Mouse (Mus musculus): ENCODE measurements at regions not wholly inside any gene's neighbourhood (a gene's known extent, or its start where the extent isn't known, plus 50 kb on each side); places are given as distances from the start of the nearest gene placed in this dataset.

DNA sequence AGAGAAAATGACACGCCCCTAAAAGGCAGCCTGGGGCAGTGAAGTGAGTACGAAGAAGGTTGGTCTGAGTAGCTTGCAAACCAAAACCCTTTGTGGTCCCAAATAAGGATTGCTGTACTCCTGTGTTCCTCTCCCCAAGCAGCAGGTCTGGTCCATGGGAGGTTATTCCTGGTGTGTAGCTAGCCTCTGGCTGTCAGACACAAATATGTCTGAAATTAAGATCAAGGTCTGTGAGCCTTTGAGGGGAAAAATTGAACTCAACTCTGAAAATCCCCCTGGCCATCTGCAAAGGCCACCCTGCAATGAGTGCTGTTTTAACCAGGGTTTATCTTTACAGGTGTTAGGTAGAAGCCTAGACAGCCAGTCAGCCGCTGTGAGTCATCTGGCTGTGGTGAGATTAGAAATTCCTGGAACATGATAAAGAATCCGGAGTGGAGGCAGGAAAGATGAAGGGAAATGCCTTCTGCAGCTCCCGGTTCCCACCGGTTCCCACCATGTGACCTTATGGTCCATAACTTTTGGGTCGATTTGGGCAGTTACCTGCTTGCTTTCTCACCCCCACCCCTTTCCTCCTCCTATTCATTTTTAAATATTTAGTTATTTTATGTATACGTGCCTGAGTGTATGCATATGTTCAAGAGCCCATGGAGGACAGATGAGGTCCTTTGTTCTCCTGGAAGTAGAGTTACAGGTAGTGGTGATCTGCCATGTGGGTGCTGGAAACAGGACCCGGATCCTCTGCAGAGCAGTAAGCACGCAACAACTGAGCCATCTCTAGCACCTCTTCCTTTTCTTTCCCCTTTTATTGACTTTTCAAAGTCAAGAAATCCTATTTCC lies 155.6 kb upstream of the Dmrta1 start:
- Histone ChIP-seq H3K4me2 (ENCODE audit: low read length) (peak overlapping the region; percentile 62), H3K9ac (ENCODE audit: low read depth, low read length) (no peak overlapping the region), H3K4me1 (replicated peaks; ENCODE audit: insufficient read depth, low read length) (no peaks in the 10 kb centered on the region), H3K27ac (no peak overlapping the region), H3K36me3 (ENCODE audit: insufficient read depth, low read length) (no peaks in the 10 kb centered on the region), H3K4me3 (replicated peaks; ENCODE audit: low read depth, low read length) (peak overlapping the region; percentile 35; the same call in 1 of the 2 replicates), H3K9me3 (replicated peaks; ENCODE audit: low read length) (no peaks in the 10 kb centered on the region), H3K27me3 (ENCODE audit: insufficient read depth, low read length) (peaks cover 8% of the 10 kb centered on the region; the same call in 1 of the 2 replicates)
- ATAC-seq (replicated peaks; ENCODE audit: low FRiP score, low read depth), result no peak
- TF ChIP-seq CTCF (IDR thresholded peaks at IDR 0.05; ENCODE audit: low read depth), result no peak
- no peak for DNase-seq (ENCODE audit: low spot score)
- 9% methylated on average over 10 of the region's 10 CpGs for WGBS

DNA sequence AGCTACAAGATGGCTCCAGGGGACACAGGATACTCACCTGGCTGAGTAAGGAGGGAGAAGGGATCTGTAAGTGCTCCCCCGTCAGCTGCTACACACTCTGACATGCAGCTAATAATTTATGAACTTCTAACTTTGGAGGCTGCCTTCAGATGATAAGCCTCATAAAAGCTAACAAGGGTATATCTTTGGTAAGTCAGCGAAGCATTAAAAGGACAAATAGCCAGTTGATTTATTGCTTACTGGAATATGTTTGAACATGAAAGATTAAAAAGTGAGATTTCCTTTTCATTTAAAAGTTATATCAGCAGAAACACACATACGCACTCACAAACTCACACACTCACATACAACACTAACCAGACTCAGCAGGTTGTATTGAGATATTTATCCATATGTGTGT lies 161.2 kb upstream of the Dmrta1 start:
- Histone ChIP-seq H3K9me3 (replicated peaks; ENCODE audit: low read length) (no peaks in the 10 kb centered on the region), H3K36me3 (ENCODE audit: insufficient read depth, low read length) (no peaks in the 10 kb centered on the region), H3K4me3 (replicated peaks; ENCODE audit: low read depth, low read length) (no peak overlapping the region), H3K4me1 (replicated peaks; ENCODE audit: insufficient read depth, low read length) (no peaks in the 10 kb centered on the region), H3K9ac (ENCODE audit: low read depth, low read length) (no peak overlapping the region), H3K27me3 (ENCODE audit: insufficient read depth, low read length) (no peaks in the 10 kb centered on the region), H3K27ac (no peak overlapping the region), H3K4me2 (ENCODE audit: low read length) (no peak overlapping the region)
- 46% methylated on average over 3 of the region's 3 CpGs for WGBS
- ATAC-seq (replicated peaks; ENCODE audit: low FRiP score, low read depth) (no peak), DNase-seq (ENCODE audit: low spot score) (no peak)
- TF ChIP-seq CTCF (IDR thresholded peaks at IDR 0.05; ENCODE audit: low read depth), result no peak

DNA sequence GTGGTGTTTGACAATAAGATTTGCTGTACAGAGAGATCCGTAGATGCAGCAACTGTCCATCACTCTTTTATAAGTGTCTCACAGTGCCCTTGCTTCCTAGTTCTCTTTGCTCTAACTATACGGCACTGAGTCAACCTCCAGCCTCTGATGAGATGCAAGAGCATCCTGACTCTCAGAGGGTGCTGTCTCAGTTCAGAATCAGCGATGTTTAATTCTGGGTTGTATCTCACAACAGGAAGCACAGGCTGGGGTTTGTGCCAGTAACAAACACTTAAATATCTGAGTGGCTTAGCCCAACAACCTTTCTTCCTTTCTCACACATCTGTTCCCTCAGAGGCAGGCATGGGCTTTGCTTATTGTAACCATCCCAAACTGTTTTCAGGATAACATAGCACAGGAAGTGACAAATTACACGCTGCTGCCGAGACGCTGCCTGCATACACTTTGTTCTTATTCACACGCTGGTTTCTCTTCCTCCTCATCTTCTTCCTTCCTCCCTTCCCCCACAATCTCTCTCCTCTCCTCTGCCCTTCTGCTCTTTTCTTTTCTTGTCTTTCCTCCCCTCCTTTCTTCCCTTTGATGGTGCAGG lies 163.3 kb upstream of the Dmrta1 start:
- TF ChIP-seq CTCF (IDR thresholded peaks at IDR 0.05; ENCODE audit: low read depth), result no peak
- no peaks in the 10 kb centered on the region for H3K4me1 ChIP-seq (replicated peaks; ENCODE audit: insufficient read depth, low read length)
- H3K4me3 ChIP-seq (replicated peaks; ENCODE audit: low read depth, low read length), result no peak overlapping the region
- no peaks in the 10 kb centered on the region for H3K27me3 ChIP-seq (ENCODE audit: insufficient read depth, low read length)
- H3K27ac ChIP-seq, result no peak overlapping the region
- H3K36me3 ChIP-seq (ENCODE audit: insufficient read depth, low read length), result no peaks in the 10 kb centered on the region
- no peaks in the 10 kb centered on the region for H3K9me3 ChIP-seq (replicated peaks; ENCODE audit: low read length)
- no peak overlapping the region for H3K9ac ChIP-seq (ENCODE audit: low read depth, low read length)
- no peak for ATAC-seq (replicated peaks; ENCODE audit: low FRiP score, low read depth)
- H3K4me2 ChIP-seq (ENCODE audit: low read length), result no peak overlapping the region
- DNase-seq (ENCODE audit: low spot score), result no peak
- WGBS, result 31% methylated on average over 7 of the region's 7 CpGs

DNA sequence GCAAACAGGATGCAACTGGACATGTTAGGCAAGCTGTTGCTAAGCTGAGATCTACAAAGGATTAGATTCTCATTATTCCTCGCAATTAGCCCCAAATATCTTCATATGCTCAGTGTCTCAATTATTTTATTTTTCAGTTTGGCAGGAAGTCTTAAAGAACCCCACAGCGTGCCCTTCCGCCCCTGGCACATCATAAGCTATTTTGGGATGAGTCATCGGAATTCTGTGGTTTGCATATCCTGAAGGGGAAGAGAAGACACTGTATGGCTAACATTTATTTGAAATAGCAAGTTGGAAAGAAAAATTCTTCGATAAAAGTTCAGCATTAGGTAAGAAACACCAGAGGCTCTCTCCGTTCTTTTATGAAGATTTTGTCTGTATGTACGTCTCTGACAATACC lies 164.3 kb upstream of the Dmrta1 start:
- no peaks in the 10 kb centered on the region for H3K4me1 ChIP-seq (replicated peaks; ENCODE audit: insufficient read depth, low read length)
- ATAC-seq (replicated peaks; ENCODE audit: low FRiP score, low read depth) (no peak), DNase-seq (ENCODE audit: low spot score) (no peak)
- no peak overlapping the region for H3K27ac ChIP-seq
- WGBS, result 87% methylated on average over 7 of the region's 7 CpGs
- no peak overlapping the region for H3K4me3 ChIP-seq (replicated peaks; ENCODE audit: low read depth, low read length)
- H3K9ac ChIP-seq (ENCODE audit: low read depth, low read length), result no peak overlapping the region
- H3K9me3 ChIP-seq (replicated peaks; ENCODE audit: low read length), result no peaks in the 10 kb centered on the region
- H3K27me3 ChIP-seq (ENCODE audit: insufficient read depth, low read length), result no peaks in the 10 kb centered on the region
- H3K4me2 ChIP-seq (ENCODE audit: low read length), result no peak overlapping the region
- H3K36me3 ChIP-seq (ENCODE audit: insufficient read depth, low read length), result no peaks in the 10 kb centered on the region
- no peak for TF ChIP-seq CTCF (IDR thresholded peaks at IDR 0.05; ENCODE audit: low read depth)

DNA sequence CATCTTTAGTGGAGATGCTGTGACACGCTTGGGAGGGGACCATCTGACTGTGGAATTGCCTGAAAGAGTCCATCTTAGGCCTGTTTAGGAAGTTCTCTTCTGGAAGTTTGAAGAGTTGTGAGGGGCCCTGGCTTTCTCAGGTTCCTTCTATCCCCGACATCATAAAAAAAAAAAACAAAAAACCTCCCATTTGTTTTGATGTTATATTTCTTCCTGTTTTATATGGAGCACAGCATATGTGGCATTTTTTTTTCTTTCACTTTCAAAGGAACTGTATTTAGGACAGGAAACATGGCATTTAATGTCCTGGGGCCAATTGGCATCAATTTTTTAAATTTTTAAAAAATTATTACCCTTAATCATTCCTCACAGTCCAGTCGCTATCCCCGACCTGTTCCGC lies 168.6 kb upstream of the Dmrta1 start:
- TF ChIP-seq CTCF (IDR thresholded peaks at IDR 0.05; ENCODE audit: low read depth), result no peak
- Histone ChIP-seq H3K9me3 (replicated peaks; ENCODE audit: low read length) (no peaks in the 10 kb centered on the region), H3K36me3 (ENCODE audit: insufficient read depth, low read length) (no peaks in the 10 kb centered on the region), H3K27me3 (ENCODE audit: insufficient read depth, low read length) (no peaks in the 10 kb centered on the region), H3K27ac (no peak overlapping the region), H3K4me1 (replicated peaks; ENCODE audit: insufficient read depth, low read length) (no peaks in the 10 kb centered on the region), H3K4me3 (replicated peaks; ENCODE audit: low read depth, low read length) (no peak overlapping the region), H3K4me2 (ENCODE audit: low read length) (no peak overlapping the region), H3K9ac (ENCODE audit: low read depth, low read length) (no peak overlapping the region)
- 66% methylated on average over 5 of the region's 5 CpGs for WGBS
- no peak for DNase-seq (ENCODE audit: low spot score)
- ATAC-seq (replicated peaks; ENCODE audit: low FRiP score, low read depth), result no peak

DNA sequence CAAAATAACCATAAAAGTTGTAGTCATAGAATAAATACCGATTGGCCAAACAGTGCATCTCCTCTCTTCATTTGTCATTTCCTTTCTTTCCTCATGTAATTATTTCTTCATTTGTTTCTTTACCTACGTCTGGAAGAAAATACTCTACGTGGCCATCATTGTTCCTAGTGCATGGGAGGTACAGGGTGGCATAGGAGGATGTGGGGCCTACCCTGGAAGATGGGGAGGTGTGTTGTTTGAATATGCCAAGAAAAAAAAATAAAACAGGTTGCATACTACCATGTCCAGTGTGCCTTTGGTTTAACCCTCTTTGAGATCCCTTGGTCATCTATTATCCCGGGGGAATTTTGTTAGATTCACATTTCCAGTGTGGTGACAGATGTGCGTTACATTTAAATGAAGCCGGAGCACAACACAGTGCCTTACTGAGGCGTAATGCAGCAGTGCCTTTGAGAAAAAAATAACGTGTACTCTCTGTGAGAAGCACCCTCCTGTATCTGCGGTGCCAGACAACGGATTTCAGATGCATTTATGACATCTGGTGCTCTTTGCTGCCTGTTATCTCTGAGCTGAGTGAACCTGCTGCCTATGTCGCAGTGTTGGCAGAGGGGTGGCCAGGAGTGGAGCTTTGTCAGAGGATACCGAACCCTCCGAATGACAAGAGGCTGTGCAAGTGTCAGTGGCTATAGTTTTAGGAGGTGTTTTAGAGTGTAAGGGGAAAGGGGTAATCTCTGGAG lies 169.4 kb upstream of the Dmrta1 start:
- H3K4me3 ChIP-seq (replicated peaks; ENCODE audit: low read depth, low read length), result no peak overlapping the region
- no peaks in the 10 kb centered on the region for H3K27me3 ChIP-seq (ENCODE audit: insufficient read depth, low read length)
- TF ChIP-seq CTCF (IDR thresholded peaks at IDR 0.05; ENCODE audit: low read depth), result no peak
- no peaks in the 10 kb centered on the region; the same call in 1 of the 2 replicates for H3K4me1 ChIP-seq (replicated peaks; ENCODE audit: insufficient read depth, low read length)
- ATAC-seq (replicated peaks; ENCODE audit: low FRiP score, low read depth) (no peak), DNase-seq (ENCODE audit: low spot score) (no peak)
- no peak overlapping the region for H3K4me2 ChIP-seq (ENCODE audit: low read length)
- 88% methylated on average over 13 of the region's 13 CpGs for WGBS
- no peaks in the 10 kb centered on the region for H3K9me3 ChIP-seq (replicated peaks; ENCODE audit: low read length)
- no peaks in the 10 kb centered on the region for H3K36me3 ChIP-seq (ENCODE audit: insufficient read depth, low read length)
- no peak overlapping the region for H3K27ac ChIP-seq
- no peak overlapping the region for H3K9ac ChIP-seq (ENCODE audit: low read depth, low read length)
